Mouse (Mus musculus) urinary bladder, postnatal 0 days (tissue): Measurements from ENCODE around the gene Snu13. TPM values are rescaled to one million over a fixed set of nuclear protein-coding genes. Genes with fewer than 3 reads are reported as not detected.

ENCODE experiments used
- polyA plus RNA-seq: library from polyadenylated mRNA; unstranded; fragments of >200 nt; fragmentation: Nextera tagmentation; extraction: Ambion mirVana; gene quantifications from 2 replicates; pipeline ENCODE4 v1.2.1, GENCODE M21; 2015

Gene Snu13
- 127 and 135 TPM in 2 replicates for polyA plus RNA-seq

DNA sequence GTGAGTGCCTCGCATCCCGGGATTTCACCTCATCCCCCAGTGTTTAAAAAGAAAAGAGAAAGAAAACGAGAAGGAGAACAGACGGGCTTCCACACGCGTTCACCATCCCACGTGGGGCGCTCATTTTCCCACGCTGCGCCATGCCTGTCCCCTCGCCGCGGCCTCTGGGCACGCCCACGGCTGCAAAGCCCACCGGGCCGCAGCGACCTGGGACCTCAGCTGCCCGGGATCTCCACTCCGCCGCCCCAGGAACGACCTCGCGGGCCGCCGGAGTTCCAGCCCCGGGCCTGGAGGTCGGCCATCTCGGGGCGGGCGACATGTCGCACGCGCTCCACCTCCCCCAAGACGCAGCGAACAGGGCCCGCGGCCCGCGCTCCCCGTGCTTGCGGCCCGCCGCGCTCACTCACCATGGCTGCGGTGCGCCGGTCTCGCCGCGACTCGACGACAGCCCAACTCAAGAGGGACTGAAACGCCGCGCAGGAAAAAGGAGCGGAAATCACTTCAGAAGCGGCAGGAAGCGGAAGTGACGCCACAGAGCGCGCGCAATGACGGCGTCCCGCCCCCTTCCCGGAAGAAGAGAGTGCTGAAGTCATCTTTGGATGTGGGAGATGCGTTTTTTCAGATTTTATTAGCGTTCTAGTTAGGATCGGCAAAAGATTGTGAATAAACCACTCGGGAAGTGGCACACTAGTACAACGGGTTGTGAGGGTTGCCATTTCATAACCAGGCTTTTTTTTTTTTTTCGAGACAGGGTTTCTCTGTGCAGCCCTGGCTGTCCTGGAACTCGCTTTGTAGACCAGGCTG is at the start of gene Snu13:
Gene Snu13, minus strand, starts transcription at position 519 of the 804 bp plus-strand sequence.

DNA sequence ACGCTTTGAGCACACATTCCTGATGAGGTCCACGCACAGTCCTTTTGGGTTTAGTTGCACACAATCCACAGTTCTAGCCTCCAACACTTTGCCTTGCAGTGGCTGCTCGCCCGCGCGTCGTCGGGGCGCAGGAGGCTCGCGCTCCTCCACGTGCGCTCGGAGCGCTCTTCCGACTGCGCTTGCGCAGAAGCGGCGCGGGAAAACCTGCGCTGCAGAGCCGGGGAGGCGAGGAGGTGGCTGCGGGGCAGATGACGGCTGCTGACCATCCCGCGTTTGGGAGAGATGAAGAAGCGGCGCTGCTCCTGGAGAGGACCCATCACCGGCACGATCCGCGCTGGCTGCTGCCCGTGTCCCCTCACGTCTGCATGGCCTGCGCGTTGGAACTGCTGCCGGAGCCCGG is 22.5 kb upstream of the Snu13 start, which contains the start of gene Mei1:
Gene Mei1, plus strand, starts transcription at position 99 of the 400 bp plus-strand sequence.

GRCm38 (mm10) chr15:82058719-82059201 is 11.4 kb upstream of the Snu13 start, which contains the start of gene 4930407I10Rik:
TSS of gene 4930407I10Rik (plus strand) at chr15:82059151.

DNA sequence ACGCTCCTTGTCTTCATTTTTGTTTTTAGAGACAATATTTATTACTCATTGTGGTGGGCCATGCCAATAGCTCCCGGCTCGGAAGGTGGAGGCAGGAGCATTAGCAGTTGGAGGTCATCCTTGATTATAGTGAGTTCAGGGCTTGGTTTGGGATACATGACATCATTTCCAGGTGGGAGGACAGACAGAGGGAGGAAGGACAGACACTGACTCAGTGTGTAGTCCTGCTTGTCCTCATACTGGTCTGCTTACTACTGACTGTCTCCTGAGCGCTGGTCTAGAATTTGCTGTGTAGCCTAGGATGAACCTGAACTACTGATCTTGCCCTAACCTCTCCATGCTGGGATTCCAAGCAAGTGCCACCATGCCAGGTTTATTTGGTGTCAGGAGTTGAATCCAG is 13.6 kb downstream of the Snu13 start, which contains the start of gene Desi1:
Gene Desi1, minus strand, starts transcription at position 101 of the 400 bp plus-strand sequence.

Other genes starting within 250 kb of the Snu13 start
- 15.8 and 17.3 TPM in 2 replicates for gene Tef, start 245.2 kb downstream of the Snu13 start, polyA plus RNA-seq
- 14.3 and 16.8 TPM in 2 replicates for gene Tob2, start 188.8 kb downstream of the Snu13 start, polyA plus RNA-seq
- gene Phf5a, start 175.7 kb downstream of the Snu13 start, polyA plus RNA-seq: 63.1 and 72.5 TPM in 2 replicates
- 122 and 139 TPM in 2 replicates for gene Aco2, start 175.3 kb downstream of the Snu13 start, polyA plus RNA-seq
- 50.2 and 53.4 TPM in 2 replicates for gene Polr3h, start 121.4 kb downstream of the Snu13 start, polyA plus RNA-seq
- gene Csdc2, start 110.8 kb downstream of the Snu13 start, polyA plus RNA-seq: 33.4 and 35.6 TPM in 2 replicates
- 33.4 and 34.9 TPM in 2 replicates for gene Pmm1, start 86.7 kb downstream of the Snu13 start, polyA plus RNA-seq
- not detected in 2 replicates for gene 1700029P11Rik, start 67.1 kb downstream of the Snu13 start, polyA plus RNA-seq
- gene Xrcc6, start 59.8 kb downstream of the Snu13 start, polyA plus RNA-seq: 31.5 and 34.8 TPM in 2 replicates
- 15.0 and 17.9 TPM in 2 replicates for gene Desi1, start 13.7 kb downstream of the Snu13 start, polyA plus RNA-seq
- gene 4930407I10Rik, start 11.6 kb upstream of the Snu13 start, polyA plus RNA-seq: not detected in 2 replicates
- gene Mei1, start 22.4 kb upstream of the Snu13 start, polyA plus RNA-seq: 0.31 and 0.35 TPM in 2 replicates
- gene Ccdc134, start 80.3 kb upstream of the Snu13 start, polyA plus RNA-seq: 10.0 and 11.2 TPM in 2 replicates
- 109 and 175 TPM in 2 replicates for gene Srebf2, start 99.6 kb upstream of the Snu13 start, polyA plus RNA-seq
- 0.10 TPM in 1 of 2 replicates, not detected in the other for gene Shisa8, start 165.2 kb upstream of the Snu13 start, polyA plus RNA-seq
- not detected in 2 replicates for gene Tnfrsf13c, start 176.8 kb upstream of the Snu13 start, polyA plus RNA-seq
- gene Cenpm, start 197.2 kb upstream of the Snu13 start, polyA plus RNA-seq: 17.1 and 26.2 TPM in 2 replicates
- not detected in 2 replicates for gene 1500009C09Rik, start 204.8 kb upstream of the Snu13 start, polyA plus RNA-seq
- 0.48 and 0.78 TPM in 2 replicates for gene Sept3, start 227.3 kb upstream of the Snu13 start, polyA plus RNA-seq